Comparison of ENCODE assay signal across 8 mouse cellular contexts in the genomic region with DNA sequence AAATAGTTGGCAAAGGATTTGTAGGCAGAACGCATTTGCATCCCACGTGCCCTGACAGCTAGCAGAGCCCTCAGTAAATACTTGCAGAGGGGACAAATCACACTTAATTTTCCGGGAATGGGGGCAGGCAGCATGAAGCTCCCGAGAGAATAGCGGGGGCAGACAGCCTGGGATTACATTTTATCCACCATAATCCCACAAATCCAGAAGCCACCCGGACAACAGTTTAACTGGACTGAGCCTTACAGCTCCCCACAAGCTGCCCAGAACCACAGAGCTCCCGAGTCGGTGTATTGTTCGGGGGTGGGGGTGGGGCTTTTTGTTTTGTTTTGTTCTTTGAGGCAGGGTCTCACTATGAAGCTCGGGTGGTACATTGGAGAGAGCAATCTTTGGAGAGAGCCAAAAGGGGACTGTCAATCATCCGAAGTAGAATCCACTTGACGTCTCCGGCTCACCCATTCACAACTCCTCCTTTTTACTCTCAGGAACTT. TPM values are rescaled to one million over a fixed set of nuclear protein-coding genes. Genes with fewer than 3 reads are reported as not detected.
DNase-seq lines count a peak whose midpoint lies in the region; ATAC-seq lines count a peak whose summit lies in the region.

No protein-coding gene starts in this region.

- peak overlapping the region; percentile 95 for H3K4me2 ChIP-seq in heart, embryonic 14.5 days (ENCODE audit: low read length)
- peak overlapping the region; percentile 82 for H3K4me2 ChIP-seq in hindbrain, embryonic 13.5 days
- H3K4me2 ChIP-seq in midbrain, embryonic 14.5 days (ENCODE audit: low read length): peak overlapping the region; percentile 82

- no peak overlapping the region for H3K27ac ChIP-seq in heart, embryonic 14.5 days (replicated peaks in 1 of 2; ENCODE audit: control insufficient read depth in 1 of 2, insufficient read depth in 1 of 2, low read depth in 2 of 2, low read length in 2 of 2)
- no peak overlapping the region for H3K27ac ChIP-seq in hindbrain, embryonic 13.5 days
- H3K27ac ChIP-seq in midbrain, embryonic 14.5 days (replicated peaks; ENCODE audit: low read depth, low read length): 0 out of 2 replicates have a peak overlapping the region, but pooled peaks have one; percentile 6

- H3K4me1 ChIP-seq in heart, embryonic 14.5 days (ENCODE audit: control insufficient read depth in 2 of 2, insufficient read depth in 2 of 2, low read length in 2 of 2): peaks cover 29% of the 10 kb centered on the region in 2 experiments
- H3K4me1 ChIP-seq in hindbrain, embryonic 13.5 days (replicated peaks): peaks cover 26% of the 10 kb centered on the region
- 0 out of 2 replicates have a peak, but pooled peaks cover 7% of the 10 kb centered on the region for H3K4me1 ChIP-seq in midbrain, embryonic 14.5 days (ENCODE audit: control insufficient read depth, insufficient read depth, low read length)

- no peak for ATAC-seq in heart, embryonic 14.5 days (ENCODE audit: insufficient number of reproducible peaks, insufficient read depth, low FRiP score, low read depth)
- ATAC-seq in hindbrain, embryonic 13.5 days (ENCODE audit: low FRiP score): peak; percentile 47
- peak; percentile 35; the same call in 1 of the 2 replicates for ATAC-seq in midbrain, embryonic 14.5 days (ENCODE audit: low FRiP score, low TSS enrichment)
- no peak for ATAC-seq in granulocyte monocyte progenitor cell, adult 5-6 weeks (replicated peaks; ENCODE audit: poor library complexity, severe bottlenecking)

- intact Hi-C loops in heart, postnatal 10 days (cut with DNase I): loop anchor here (2.0 kb wide), 3 partner anchors 23 to 107 kb away; no protein-coding TSS in a partner anchor

- no peaks in the 10 kb centered on the region for H3K9me3 ChIP-seq in heart, embryonic 14.5 days (ENCODE audit: control insufficient read depth, low read length)
- no peaks in the 10 kb centered on the region for H3K9me3 ChIP-seq in hindbrain, embryonic 13.5 days
- H3K9me3 ChIP-seq in midbrain, embryonic 14.5 days (ENCODE audit: control insufficient read depth, low read length): no peaks in the 10 kb centered on the region

- peak overlapping the region; percentile 87 for H3K9ac ChIP-seq in heart, embryonic 14.5 days (ENCODE audit: low read length)
- peak overlapping the region; percentile 73 for H3K9ac ChIP-seq in hindbrain, embryonic 13.5 days
- H3K9ac ChIP-seq in midbrain, embryonic 14.5 days (replicated peaks; ENCODE audit: low read length): peak overlapping the region; percentile 48

- no peaks in the 10 kb centered on the region for H3K36me3 ChIP-seq in heart, embryonic 14.5 days (ENCODE audit: control insufficient read depth, insufficient read depth, low read length)
- no peaks in the 10 kb centered on the region for H3K36me3 ChIP-seq in hindbrain, embryonic 13.5 days
- H3K36me3 ChIP-seq in midbrain, embryonic 14.5 days (ENCODE audit: control insufficient read depth, insufficient read depth, low read length): no peaks in the 10 kb centered on the region

- peak overlapping the region; percentile 73 to 89 for H3K4me3 ChIP-seq in heart, embryonic 14.5 days (ENCODE audit: control insufficient read depth in 1 of 2, insufficient read depth in 1 of 2, low read depth in 1 of 2, low read length in 2 of 2)
- peak overlapping the region; percentile 58 for H3K4me3 ChIP-seq in hindbrain, embryonic 13.5 days
- H3K4me3 ChIP-seq in midbrain, embryonic 14.5 days (replicated peaks; ENCODE audit: low read depth, low read length): peak overlapping the region; percentile 46

- no peak for DNase-seq in heart, postnatal 10 days
- peak; percentile 46 for DNase-seq in NIH3T3 (ENCODE audit: low read depth)
- DNase-seq in midbrain, embryonic 14.5 days: peak; percentile 46
- no peak for DNase-seq in left cerebral cortex, adult 18-20 months (ENCODE audit: low spot score in 2 of 2)
- DNase-seq in thymus, postnatal 36 days: no peak

- H3K27me3 ChIP-seq in heart, embryonic 14.5 days (ENCODE audit: control insufficient read depth, insufficient read depth, low read length): no peaks in the 10 kb centered on the region
- H3K27me3 ChIP-seq in hindbrain, embryonic 13.5 days: peaks cover 45% of the 10 kb centered on the region
- H3K27me3 ChIP-seq in midbrain, embryonic 14.5 days (ENCODE audit: control insufficient read depth, insufficient read depth, low read length): peaks cover 29% of the 10 kb centered on the region

- WGBS in heart, embryonic 14.5 days: 4% methylated on average over 13 of the region's 13 CpGs
- WGBS in hindbrain, embryonic 13.5 days: under 1% methylated on average over 13 of the region's 13 CpGs
- 0% methylated on average over 13 of the region's 13 CpGs for WGBS in midbrain, embryonic 14.5 days

RNA-seq across cellular contexts. Expression of gene Dusp5, which starts 0.7 kb away (rescaled TPM):
- 6.7 and 7.4 TPM in 2 replicates for polyA plus RNA-seq in heart, embryonic 14.5 days (2014; fragmentation: Nextera tagmentation; extraction: Ambion mirVana)
- total RNA-seq in heart, postnatal 10 days (2021): 10 to 100 TPM; 10.3 to 14.2 TPM
- 1.6 and 2.3 TPM in 2 replicates for polyA plus RNA-seq in hindbrain, embryonic 13.5 days (2015; fragmentation: Nextera tagmentation; extraction: Ambion mirVana)
- polyA plus RNA-seq in midbrain, embryonic 14.5 days (2014; fragmentation: Nextera tagmentation; extraction: Ambion mirVana): 3.1 and 4.6 TPM in 2 replicates
- 1.5 and 4.0 TPM in 2 replicates for total RNA-seq in granulocyte monocyte progenitor cell, adult 5-6 weeks (2014; fragmentation: Nextera tagmentation)
- total RNA-seq in granulocyte monocyte progenitor cell, adult 5-6 weeks (2017): 4.2 TPM in 2 replicates
- 10 to 100 TPM; 20.1 to 22.5 TPM for total RNA-seq in left cerebral cortex, adult 18-20 months (2021)

Comparison
In these comparisons a context has a peak if more than half of its experiments do, and no peak if none do; other contexts are left out.
1. ATAC-seq: peak in hindbrain, embryonic 13.5 days (single experiment) and midbrain, embryonic 14.5 days (single experiment); none in heart, embryonic 14.5 days (single experiment) and granulocyte monocyte progenitor cell, adult 5-6 weeks (single experiment).
2. DNase-seq: peak in NIH3T3 (single experiment) and midbrain, embryonic 14.5 days (single experiment); none in heart, postnatal 10 days (0 of 2), left cerebral cortex, adult 18-20 months (0 of 2) and thymus, postnatal 36 days (0 of 2).
3. Peak in every context shown above with its lines, with median percentiles within 50 percentile points of each other: H3K4me2 ChIP-seq, H3K4me3 ChIP-seq and H3K9ac ChIP-seq.